Mouse (Mus musculus) C2C12 (cell line): Measurements from ENCODE around the gene Ttf2.

Source experiments
- CEBPB ChIP-seq: IDR thresholded peaks from one replicate; pipeline ENCODE4 v1.6.1; 2011; ENCODE audit warnings: low read depth, mild to moderate bottlenecking, control low read depth, moderate library complexity
- CTCF ChIP-seq: IDR thresholded peaks from one replicate; pipeline ENCODE4 v1.5.1; 2011; ENCODE audit not compliant: control insufficient read depth, insufficient read depth, insufficient read length
- FOSL1 ChIP-seq: IDR thresholded peaks from one replicate; pipeline ENCODE4 v1.8.0; 2011; ENCODE audit warnings: mild to moderate bottlenecking, low read length; ENCODE audit not compliant: poor library complexity, insufficient read depth, severe bottlenecking
- MAX ChIP-seq: IDR thresholded peaks from one replicate; pipeline ENCODE4 v1.6.1; 2011; ENCODE audit warnings: mild to moderate bottlenecking, control low read depth
- MYOD1 ChIP-seq: IDR thresholded peaks from one replicate; pipeline ENCODE4 v1.6.1; 2011; ENCODE audit warnings: low read depth; ENCODE audit not compliant: control insufficient read depth, insufficient read length
- MYOG ChIP-seq: IDR thresholded peaks from one replicate; pipeline ENCODE4 v1.6.1; 2011; ENCODE audit not compliant: control insufficient read depth, insufficient read length; ENCODE audit errors: extremely low read depth
- USF1 ChIP-seq: IDR thresholded peaks from one replicate; pipeline ENCODE4 v1.6.1; 2011; ENCODE audit warnings: low read depth, mild to moderate bottlenecking, control low read depth, moderate library complexity

- TF ChIP-seq CTCF: no peak
- no peak for TF ChIP-seq CEBPB
- no peak for TF ChIP-seq MYOG
- no peak for TF ChIP-seq MAX
- TF ChIP-seq MYOD1: no peak
- TF ChIP-seq FOSL1: no peak
- TF ChIP-seq USF1: no peak
Observed at GRCm38 (mm10) chr3:100932077-100932944, 37.2 kb downstream of the Ttf2 start.
